Mouse (Mus musculus): ENCODE measurements around the gene Olfr110.
"Not testable (repeated sequence)": the region's sequence is repeated elsewhere in the genome, so short reads cannot be mapped to it uniquely, and the experiment has no call there.

Olfr110 gene

DNA sequence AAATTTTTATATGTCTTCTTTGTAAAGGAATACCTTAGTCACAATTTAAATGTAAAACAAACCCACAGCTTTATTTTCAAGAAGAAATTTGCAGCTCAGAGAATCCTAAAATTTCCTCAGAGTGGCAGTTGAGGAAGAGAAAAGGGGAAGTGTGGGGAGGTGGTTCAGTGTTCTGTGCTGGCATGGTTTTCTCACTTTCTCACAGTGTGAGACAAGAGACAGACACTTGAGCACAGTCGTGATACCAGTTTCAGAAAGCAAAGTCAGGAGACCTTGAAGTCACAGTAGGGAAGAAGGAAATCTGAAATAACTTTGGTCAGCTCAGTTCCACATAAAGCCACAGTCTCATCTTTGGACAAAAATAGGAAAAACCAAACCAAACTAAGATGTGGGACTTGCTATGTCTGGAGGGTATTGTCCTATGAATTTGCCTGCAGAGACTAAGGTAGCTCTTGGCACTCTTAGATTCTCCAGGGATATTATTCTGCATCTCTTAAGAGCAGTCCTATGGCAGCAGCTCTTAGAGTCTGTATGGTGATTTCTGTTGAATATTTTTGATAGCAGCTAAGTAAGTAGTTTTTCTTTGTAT lies at the start of gene Olfr110:
Gene Olfr110 (plus strand): TSS at position 539 of the 589 bp plus-strand sequence.
- DNase-seq: no peak

DNA sequence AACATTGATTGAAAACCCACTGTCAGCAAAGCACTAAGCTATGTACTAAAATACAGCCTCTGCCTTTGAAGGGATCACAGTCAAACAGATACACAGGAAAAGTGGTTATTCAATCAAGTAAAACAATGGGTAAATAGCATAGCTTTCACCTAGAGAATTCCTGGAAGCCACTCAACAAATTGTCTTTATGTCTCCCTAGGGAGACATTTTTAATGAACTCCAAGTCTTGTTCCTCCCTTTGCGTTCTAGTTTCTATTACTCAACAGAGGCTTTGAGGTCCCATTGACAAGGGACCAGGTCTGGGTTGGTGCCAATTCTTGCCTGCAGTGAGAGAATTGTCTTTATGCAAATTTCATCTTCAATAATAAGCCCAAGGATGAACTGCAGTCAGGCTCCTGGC lies 47.1 kb upstream of the Olfr110 start, which contains the start of gene Olfr108:
Gene Olfr108 (plus strand): TSS at position 301 of the 400 bp plus-strand sequence.
- DNase-seq: no peak

DNA sequence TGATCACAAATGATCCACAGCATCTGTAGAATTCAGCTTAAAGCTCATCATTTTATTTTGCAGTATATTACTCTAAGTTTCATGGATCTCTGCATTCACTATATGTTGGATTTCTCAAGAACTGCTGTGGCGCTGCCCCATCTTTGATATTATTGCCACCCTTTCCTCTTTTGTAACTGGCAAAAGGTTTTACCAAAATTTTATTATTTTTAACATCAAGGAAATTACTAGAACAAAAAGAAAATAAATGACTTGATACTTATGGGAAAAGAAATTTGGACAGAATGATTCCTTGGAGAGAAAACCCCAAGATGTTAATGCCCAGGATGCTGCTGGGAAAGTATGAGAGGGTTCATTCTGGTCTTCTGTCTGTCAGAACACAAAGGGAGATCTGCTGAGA lies 33.7 kb upstream of the Olfr110 start, which contains the start of gene Olfr109:
Gene Olfr109 (plus strand): TSS at position 301 of the 400 bp plus-strand sequence.
- DNase-seq: no peak

DNA sequence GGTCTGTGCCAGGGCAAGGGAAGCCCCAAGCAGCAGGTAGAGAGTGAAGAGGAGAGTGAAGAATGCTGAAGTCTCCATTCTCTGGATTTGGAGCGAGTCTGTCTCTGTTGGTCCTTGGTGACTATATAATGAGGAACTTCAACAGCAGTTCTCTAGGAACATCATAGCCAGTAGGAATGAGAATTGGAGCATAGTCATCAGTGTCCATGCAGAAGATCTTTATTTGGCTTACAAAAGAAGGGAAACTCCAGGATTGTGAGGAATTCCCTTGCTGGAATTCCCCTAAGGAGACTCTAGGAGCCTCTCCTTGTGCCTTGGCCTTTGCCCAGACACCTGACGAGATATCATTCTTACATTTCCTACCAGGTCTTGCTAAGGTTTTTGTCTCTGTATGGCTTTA lies 8.8 kb upstream of the Olfr110 start, which contains the start of gene H2-M2:
Gene H2-M2 (minus strand): TSS at position 101 of the 400 bp plus-strand sequence.
- DNase-seq: no peak

DNA sequence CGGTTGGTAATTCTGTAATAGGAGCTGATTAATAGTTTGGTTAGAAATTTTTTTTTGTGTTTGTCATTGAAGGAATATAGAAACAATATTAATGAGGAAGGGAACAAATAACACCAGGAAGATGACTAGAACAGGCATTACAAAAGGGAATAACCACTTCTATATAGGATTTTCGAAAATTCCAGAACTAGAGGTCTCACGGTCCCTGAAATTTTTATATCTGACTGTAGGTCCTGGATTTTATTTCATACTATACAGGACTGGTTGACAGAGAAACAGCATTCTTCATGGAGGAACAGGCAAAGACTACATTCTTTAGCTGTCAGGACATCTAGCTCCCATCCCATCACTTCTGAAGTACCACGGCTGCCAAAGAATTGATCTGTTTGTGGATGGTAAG lies 15.5 kb downstream of the Olfr110 start, which contains the start of gene Olfr111:
Gene Olfr111 (plus strand): TSS at position 301 of the 400 bp plus-strand sequence.
- no peak for DNase-seq

DNA sequence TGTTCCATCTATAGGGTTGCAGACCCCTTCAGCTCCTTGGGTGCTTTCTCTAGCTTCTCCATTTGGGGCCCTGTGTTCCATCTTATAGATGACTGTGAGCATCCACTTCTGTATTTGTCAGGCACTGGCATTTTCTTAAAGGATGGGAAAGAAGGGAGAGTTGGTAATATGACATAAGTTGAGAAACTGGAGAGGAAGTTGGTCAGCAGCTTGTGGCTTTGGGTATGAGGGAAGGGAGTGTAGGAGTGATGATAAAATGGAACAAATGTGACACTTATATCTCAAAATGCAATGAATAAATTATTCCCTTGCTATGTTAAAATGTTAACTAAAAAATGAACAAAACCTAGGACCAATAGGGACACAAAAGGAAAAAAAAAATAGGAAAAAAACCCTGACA lies 32.3 kb downstream of the Olfr110 start:
- not testable (repeated sequence) for DNase-seq

DNA sequence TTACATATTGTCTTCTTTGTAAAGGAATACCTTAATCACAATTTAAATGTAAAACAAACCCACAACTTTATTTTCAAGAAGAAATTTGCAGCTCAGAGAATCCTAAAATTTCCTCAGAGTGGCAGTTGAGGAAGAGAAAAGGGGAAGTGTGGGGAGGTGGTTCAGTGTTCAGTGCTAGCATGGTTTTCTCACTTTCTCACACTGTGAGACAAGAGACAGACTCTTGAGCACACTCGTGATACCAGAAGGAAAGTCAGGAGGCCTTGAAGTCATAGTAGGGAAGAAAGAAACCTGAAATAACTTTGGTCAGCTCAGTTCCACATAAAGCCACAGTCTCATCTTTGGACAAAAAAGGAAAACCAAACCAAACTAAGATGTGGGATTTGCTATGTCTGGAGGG lies 33.2 kb downstream of the Olfr110 start:
- not testable (repeated sequence) for DNase-seq

DNA sequence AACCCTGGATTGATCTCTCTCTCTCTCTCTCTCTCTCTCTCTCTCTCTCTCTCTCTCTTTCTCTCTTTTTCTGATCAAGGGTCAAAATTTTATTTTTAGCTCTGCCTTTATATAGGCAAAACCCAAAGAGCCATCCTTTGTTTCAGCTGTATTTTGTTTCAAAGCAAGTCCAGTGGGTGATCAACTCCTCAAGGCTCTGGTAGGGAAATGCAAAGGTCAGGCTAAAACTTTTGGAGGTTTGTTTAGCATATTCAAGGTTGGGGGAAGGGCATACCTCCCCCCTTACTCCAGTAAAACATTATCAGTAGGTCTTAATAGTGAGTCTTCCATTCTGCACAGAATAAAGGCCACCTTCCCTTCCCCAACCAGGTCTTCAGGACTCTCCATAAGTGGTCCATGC lies 42.9 kb downstream of the Olfr110 start:
- no peak for DNase-seq

DNA sequence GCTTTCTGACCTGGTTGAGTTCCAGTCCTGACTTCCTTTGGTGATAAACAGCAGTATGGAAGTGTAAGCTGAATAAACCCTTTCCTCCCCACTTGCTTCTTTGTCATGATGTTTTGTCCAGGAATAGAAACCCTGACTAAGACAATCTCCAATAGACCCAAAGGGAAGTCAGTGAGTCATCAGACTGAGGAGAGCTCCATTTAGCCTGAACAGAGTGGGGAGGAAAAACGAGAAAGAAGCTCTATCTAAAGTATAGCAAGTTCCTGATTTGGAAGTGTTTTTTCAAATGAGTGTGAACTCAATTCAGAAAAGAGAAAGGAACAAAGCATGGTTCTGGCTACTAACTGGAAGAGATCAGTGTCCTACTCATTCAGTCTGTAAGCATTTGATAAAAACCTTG lies 46.1 kb downstream of the Olfr110 start:
- not testable (repeated sequence) for DNase-seq

DNA sequence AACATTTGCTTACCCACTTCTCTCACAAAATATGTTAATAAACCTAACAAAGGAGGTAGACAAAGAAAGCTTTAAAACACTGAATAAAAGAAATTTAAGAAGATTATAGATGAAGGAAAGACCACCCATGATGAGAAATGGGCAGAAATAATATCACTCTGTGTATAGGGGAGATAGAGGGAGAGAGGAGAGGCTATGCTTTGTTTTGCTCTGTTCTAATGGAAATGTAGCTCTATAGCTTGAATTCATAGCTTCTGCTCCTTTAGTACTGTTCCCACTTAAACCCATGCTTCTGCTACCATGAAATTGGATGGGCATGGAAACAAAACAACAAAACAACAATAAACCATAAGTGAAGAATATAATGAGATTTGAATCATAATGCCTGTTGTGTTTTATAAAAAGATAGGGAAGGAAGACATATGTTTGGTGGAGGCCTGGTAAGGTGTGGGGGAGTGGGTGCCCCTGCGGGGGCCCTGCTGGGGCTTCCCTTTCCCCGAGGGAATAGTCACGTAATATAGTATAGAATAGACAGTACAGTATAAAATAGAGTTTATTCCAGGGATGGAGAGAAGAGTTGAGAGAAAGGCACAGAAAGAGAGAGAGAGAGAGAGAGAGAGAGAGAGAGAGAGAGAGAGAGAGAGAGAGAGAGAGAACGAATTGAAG lies 49.3 kb downstream of the Olfr110 start:
- DNase-seq: no peak

DNA sequence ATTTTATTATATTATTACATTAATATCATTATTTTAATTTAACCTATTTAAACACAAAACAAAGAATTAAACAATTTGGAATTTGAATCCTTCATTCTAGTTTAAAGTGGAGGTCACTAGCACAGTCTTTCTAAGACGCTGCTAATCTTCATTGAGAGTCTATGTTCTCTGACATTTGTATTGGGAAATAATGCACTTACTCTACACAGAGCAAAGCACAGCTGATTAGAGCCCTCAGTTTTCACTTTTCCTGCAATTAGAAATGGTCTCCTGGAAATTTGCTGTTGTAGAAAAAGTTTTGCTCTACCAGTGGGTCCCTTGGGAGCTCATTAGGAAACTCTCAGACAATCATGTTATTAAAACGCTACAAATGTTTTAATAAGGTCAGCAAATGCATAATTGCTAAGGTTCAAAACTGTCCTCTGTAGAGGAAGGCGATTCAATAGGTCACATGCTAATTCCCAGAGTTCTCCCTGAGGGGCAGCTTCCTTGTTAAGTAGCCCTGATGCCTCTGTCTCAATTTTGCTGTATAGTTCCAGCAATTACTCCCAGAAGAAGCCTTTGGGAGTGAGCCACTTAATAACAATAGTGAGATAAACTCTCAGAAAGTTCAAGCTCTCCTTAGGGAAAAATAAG lies 51.6 kb downstream of the Olfr110 start:
- no peak for DNase-seq
